Mouse (Mus musculus) heart, embryonic 16.5 days (tissue): ENCODE data around the gene Eif1b. TPM values are rescaled to one million over a fixed set of nuclear protein-coding genes. Genes with fewer than 3 reads are reported as not detected.
A peak's percentile ranks its signal among the peaks of the same experiment; 100 is the strongest.

Source experiments
- ATAC-seq: fragments of 200-750 bp; cut with Nextera tagmentation; replicated peaks from 2 replicates; pipeline ENCODE4 v1.8.0; 2017; ENCODE audit warnings: moderate number of reproducible peaks; ENCODE audit not compliant: insufficient read depth, low FRiP score; ENCODE audit errors: extremely low read depth
- H3K27ac ChIP-seq: fragments of 300-500 bp; sonication (generic); 2 replicates; pipeline ENCODE4 v1.5.1; 2014; ENCODE audit warnings: mild to moderate bottlenecking, low read length, control low read depth, moderate library complexity
- H3K27me3 ChIP-seq: fragments of 300-500 bp; sonication (generic); 2 replicates; pipeline ENCODE4 v1.6.1; 2014; ENCODE audit warnings: low read length, mixed read lengths; ENCODE audit not compliant: control insufficient read depth, insufficient read depth
- H3K36me3 ChIP-seq: fragments of 300-500 bp; sonication (generic); 2 replicates; pipeline ENCODE4 v1.6.1; 2014; ENCODE audit not compliant: control insufficient read depth, insufficient read depth
- H3K4me1 ChIP-seq: fragments of 300-500 bp; sonication (generic); 2 replicates; pipeline ENCODE4 v1.6.1; 2014; ENCODE audit warnings: low read length, mixed read lengths; ENCODE audit not compliant: control insufficient read depth, insufficient read depth
- H3K4me2 ChIP-seq: fragments of 300-500 bp; sonication (generic); 2 replicates; pipeline ENCODE4 v1.6.1; 2014; ENCODE audit warnings: low read depth, mild to moderate bottlenecking, control low read depth, low read length
- H3K4me3 ChIP-seq: fragments of 300-500 bp; sonication (generic); 2 replicates; pipeline ENCODE4 v1.5.1; 2014; ENCODE audit warnings: mild to moderate bottlenecking, control low read depth, low read length
- H3K9ac ChIP-seq: fragments of 300-500 bp; sonication (generic); 2 replicates; pipeline ENCODE4 v1.6.1; 2014; ENCODE audit warnings: low read length, control low read depth
- H3K9me3 ChIP-seq: fragments of 300-500 bp; sonication (generic); replicated peaks from 2 replicates; pipeline ENCODE4 v1.6.1; 2016; ENCODE audit warnings: low read length; ENCODE audit not compliant: control insufficient read depth
- WGBS: fragments of 180-500 bp; shearing (Covaris S2); extraction: QIAGEN DNeasy Blood & Tissue Kit; methylation state at CpG from one replicate; pipeline ENCODE4 v1.1.7; 2014; 5-methylcytosine and 5-hydroxymethylcytosine counted together
- polyA plus RNA-seq: library from polyadenylated mRNA; unstranded; fragments of >200 nt; fragmentation: Nextera tagmentation; extraction: Ambion mirVana; gene quantifications from 2 replicates; pipeline ENCODE4 v1.2.1, GENCODE M21; 2015

The Eif1b gene
- polyA plus RNA-seq, 1 experiment from 2014 or later, result 140 TPM

DNA sequence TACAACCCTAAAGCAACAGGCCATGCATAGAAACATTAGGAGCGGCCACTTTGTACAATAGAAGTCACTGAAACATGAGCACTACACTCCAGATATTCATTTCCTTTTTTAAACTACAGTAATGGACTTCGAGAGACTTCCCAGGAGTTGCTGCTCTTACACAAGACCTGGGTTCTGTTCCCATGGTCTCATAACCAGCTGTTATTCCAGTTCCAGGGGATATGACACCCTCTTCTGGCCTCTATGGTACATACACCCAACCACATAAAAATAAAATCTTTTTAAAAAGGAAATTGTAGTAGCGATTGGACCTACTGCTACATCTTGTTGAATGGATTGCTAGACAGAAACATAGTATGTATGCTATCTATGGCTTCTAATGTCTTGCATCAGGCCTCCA is 523 bp upstream of the Eif1b start:
- H3K27ac ChIP-seq, result no peak overlapping the region
- peaks cover 9% of the 10 kb centered on the region; the same call in 1 of the 2 replicates for H3K4me1 ChIP-seq
- peaks cover 18% of the 10 kb centered on the region for H3K36me3 ChIP-seq
- peak overlapping the region; percentile 86 for H3K4me2 ChIP-seq
- ATAC-seq, result no peak
- H3K9me3 ChIP-seq, result no peaks in the 10 kb centered on the region
- H3K27me3 ChIP-seq, result no peaks in the 10 kb centered on the region
- no peak overlapping the region for H3K9ac ChIP-seq
- peak overlapping the region; percentile 76 for H3K4me3 ChIP-seq
- 83% methylated on average over 3 of the region's 3 CpGs for WGBS

DNA sequence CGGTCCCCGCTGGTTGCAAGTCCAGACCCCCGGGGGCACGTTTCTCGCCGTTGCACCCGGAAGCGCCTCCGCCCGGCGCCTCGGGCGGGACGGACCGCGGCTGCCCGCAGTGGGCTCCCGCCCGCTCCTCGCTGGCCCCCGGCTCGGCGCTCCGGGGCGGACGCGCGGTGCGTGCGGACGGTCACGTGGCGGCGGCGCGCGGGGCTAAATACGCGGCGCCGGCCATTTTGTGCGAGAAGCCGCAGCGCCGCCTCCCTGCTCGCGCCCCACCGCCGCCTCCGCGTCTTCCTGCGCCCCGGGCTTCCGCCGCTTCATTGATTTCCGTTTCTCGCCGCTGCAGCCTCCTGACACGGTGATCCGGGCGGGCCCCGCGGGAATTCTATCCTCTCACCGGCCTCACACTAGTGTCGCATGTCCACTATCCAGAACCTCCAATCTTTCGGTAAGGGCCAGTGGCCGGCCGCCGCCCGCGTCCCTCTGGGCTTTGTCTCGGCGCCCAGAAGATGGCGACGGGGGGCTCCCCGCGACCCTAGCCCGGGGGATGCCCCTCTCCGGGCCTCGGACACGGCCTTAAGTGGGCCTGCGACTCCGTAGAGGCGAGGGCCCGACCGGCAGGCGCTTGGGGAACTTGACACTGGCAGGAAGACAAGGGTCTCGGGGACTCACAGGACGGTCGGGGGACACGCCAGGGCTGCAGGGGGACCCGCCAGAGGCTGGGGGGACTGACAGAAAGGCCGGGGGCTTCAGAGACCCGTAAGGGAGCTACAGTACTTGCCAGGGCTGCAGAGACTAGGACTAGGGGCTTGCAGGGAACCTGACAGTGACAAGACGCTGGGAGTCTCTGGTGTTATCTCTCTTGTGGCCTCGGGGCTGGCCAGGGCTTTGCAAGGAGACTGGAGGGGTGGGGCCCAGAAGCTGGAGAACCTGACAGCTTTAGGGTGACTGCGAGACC is 644 bp downstream of the Eif1b start:
- H3K27ac ChIP-seq, result peak overlapping the region; percentile 82
- H3K4me3 ChIP-seq, result peak overlapping the region; percentile 76
- under 1% methylated on average over 89 of the region's 97 CpGs for WGBS
- peaks cover 11% of the 10 kb centered on the region; the same call in 1 of the 2 replicates for H3K4me1 ChIP-seq
- no peaks in the 10 kb centered on the region for H3K9me3 ChIP-seq
- no peaks in the 10 kb centered on the region for H3K27me3 ChIP-seq
- peaks cover 18% of the 10 kb centered on the region for H3K36me3 ChIP-seq
- peak; percentile 83 for ATAC-seq
- H3K9ac ChIP-seq, result peak overlapping the region; percentile 93
- peak overlapping the region; percentile 86 for H3K4me2 ChIP-seq

DNA sequence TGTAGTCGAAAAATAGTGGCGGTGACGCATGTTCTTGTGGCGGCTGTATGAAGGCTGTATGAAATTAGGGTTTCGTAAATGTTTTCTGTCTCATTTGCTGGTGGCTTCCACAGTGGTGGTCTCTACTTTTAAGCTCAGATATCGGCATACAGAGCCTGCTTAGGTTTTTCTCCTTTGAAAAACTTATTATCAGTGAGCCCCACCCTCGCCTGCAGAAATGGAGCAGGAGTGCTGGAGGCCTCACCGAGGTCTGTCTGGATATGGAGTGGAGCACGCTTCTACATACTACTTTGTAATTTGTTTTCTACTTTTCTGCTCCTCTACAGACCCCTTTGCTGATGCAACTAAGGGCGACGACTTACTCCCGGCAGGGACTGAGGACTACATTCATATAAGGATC is 1.7 kb downstream of the Eif1b start:
- Histone ChIP-seq H3K36me3 (peaks cover 18% of the 10 kb centered on the region), H3K4me1 (peaks cover 11% of the 10 kb centered on the region; the same call in 1 of the 2 replicates), H3K4me2 (peak overlapping the region; percentile 86), H3K27ac (no peak overlapping the region), H3K27me3 (no peaks in the 10 kb centered on the region), H3K9me3 (no peaks in the 10 kb centered on the region), H3K4me3 (peak overlapping the region; percentile 76), H3K9ac (peak overlapping the region; percentile 93)
- no peak for ATAC-seq
- WGBS, result 65% methylated on average over 12 of the region's 12 CpGs

- Histone ChIP-seq H3K27me3 (no peaks in the 10 kb centered on the region), H3K36me3 (peaks cover 18% of the 10 kb centered on the region), H3K4me3 (no peak overlapping the region), H3K9ac (no peak overlapping the region), H3K9me3 (no peaks in the 10 kb centered on the region), H3K27ac (no peak overlapping the region), H3K4me2 (no peak overlapping the region), H3K4me1 (peaks cover 11% of the 10 kb centered on the region; the same call in 1 of the 2 replicates)
- 2% methylated on average over 3 of the region's 3 CpGs for WGBS
- no peak for ATAC-seq
These were observed 4.7 kb downstream of the Eif1b start for GRCm38 (mm10) chr9:120496691-120497090.

DNA sequence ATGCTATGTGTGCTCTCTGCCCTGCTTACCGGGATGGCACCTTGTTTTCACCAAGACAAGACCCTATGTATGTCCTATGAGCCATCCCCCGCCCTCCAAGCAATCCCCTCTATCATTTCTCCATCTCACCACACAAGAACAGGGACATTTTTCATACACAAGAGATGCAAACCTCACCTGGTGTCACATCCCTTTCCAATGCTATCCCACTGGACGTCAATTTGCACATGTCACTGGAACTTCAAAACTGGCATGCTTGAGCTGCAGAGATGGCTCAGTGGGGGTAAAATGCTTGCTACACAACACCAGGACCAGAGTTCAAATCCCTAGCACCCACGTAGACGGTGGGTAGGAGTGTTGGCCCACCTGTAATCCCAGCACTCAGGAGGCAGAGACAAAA is 6.0 kb downstream of the Eif1b start:
- H3K9me3 ChIP-seq, result no peaks in the 10 kb centered on the region
- H3K27me3 ChIP-seq, result no peaks in the 10 kb centered on the region
- no peak overlapping the region for H3K4me3 ChIP-seq

GRCm38 (mm10) chr9:120501191-120501902 is 9.3 kb downstream of the Eif1b start:
- H3K36me3 ChIP-seq, result no peaks in the 10 kb centered on the region
- no peak overlapping the region for H3K4me3 ChIP-seq
- peaks cover 3% of the 10 kb centered on the region; the same call in 1 of the 2 replicates for H3K4me1 ChIP-seq
- no peak overlapping the region for H3K4me2 ChIP-seq
- WGBS, result 31% methylated on average over 10 of the region's 10 CpGs
- no peaks in the 10 kb centered on the region for H3K27me3 ChIP-seq
- H3K27ac ChIP-seq, result no peak overlapping the region
- ATAC-seq, result no peak
- H3K9me3 ChIP-seq, result peaks cover 2% of the 10 kb centered on the region; the same call in 1 of the 2 replicates
- H3K9ac ChIP-seq, result no peak overlapping the region

More for the DNA sequence above, 6.0 kb downstream of the Eif1b start:
- ATAC-seq, result no peak
- H3K9ac ChIP-seq, result no peak overlapping the region
- H3K27ac ChIP-seq, result no peak overlapping the region
- H3K36me3 ChIP-seq, result peaks cover 18% of the 10 kb centered on the region
- WGBS, result 80% methylated on average over 5 of the region's 5 CpGs
- H3K4me1 ChIP-seq, result peaks cover 11% of the 10 kb centered on the region; the same call in 1 of the 2 replicates
- H3K4me2 ChIP-seq, result no peak overlapping the region

GRCm38 (mm10) chr9:120502013-120502412 is 10.0 kb downstream of the Eif1b start:
- H3K36me3 ChIP-seq, result no peaks in the 10 kb centered on the region
- H3K27me3 ChIP-seq, result no peaks in the 10 kb centered on the region
- no peak overlapping the region for H3K4me3 ChIP-seq
- ATAC-seq, result no peak
- 8% methylated on average over 8 of the region's 8 CpGs for WGBS
- H3K27ac ChIP-seq, result no peak overlapping the region
- no peak overlapping the region for H3K9ac ChIP-seq
- H3K4me2 ChIP-seq, result peak overlapping the region; percentile 18; the same call in 1 of the 2 replicates
- peaks cover 8% of the 10 kb centered on the region for H3K9me3 ChIP-seq
- H3K4me1 ChIP-seq, result 0 out of 2 replicates have a peak, but pooled peaks cover under 1% of the 10 kb centered on the region

DNA sequence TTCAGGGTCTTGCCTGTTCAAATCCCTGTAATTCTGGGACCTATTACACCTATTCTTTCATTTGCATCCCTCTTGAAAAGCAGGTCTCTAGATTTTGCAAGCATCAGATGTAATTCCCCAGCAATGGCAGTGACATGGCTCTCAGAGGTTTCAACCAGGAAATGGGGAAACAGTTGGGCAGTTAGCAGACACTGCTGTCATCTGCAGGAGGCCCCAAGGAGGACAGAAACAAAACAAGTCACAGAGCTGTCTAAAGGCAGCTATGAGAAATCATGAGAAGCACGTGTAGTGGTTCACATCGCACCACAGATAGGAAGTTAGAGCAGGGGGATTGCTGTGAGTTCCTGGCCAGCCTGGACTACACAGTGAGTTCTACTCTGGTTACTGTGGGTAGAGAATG is 12.4 kb downstream of the Eif1b start:
- ATAC-seq, result no peak
- Histone ChIP-seq H3K4me3 (no peak overlapping the region), H3K4me1 (no peaks in the 10 kb centered on the region), H3K9me3 (peaks cover 10% of the 10 kb centered on the region), H3K27me3 (no peaks in the 10 kb centered on the region), H3K27ac (no peak overlapping the region), H3K36me3 (no peaks in the 10 kb centered on the region), H3K9ac (no peak overlapping the region), H3K4me2 (no peak overlapping the region)
- 66% methylated on average over 2 of the region's 2 CpGs for WGBS
